Comparison of ENCODE assay signal across 8 mouse cellular contexts in genomic region chr10:5824779-5825178, GRCm38 (mm10). TPM values are rescaled to one million over a fixed set of nuclear protein-coding genes. Genes with fewer than 3 reads are reported as not detected.
DNase-seq lines count a peak whose midpoint lies in the region; ATAC-seq and TF ChIP-seq lines count a peak whose summit lies in the region.

No protein-coding gene starts in this region.

- no peak for TF ChIP-seq POLR2A in bone marrow, adult 2 months (IDR thresholded peaks at IDR 0.05; ENCODE audit: borderline replicate concordance, control insufficient read depth, low read depth, low read length)

- H3K9me3 ChIP-seq in embryonic facial prominence, embryonic 15.5 days (replicated peaks) = no peaks in the 10 kb centered on the region

- peaks cover 5% of the 10 kb centered on the region; the same call in 1 of the 2 replicates for H3K4me1 ChIP-seq in bone marrow, adult 2 months (ENCODE audit: control insufficient read depth, insufficient read depth, low read length)
- peaks cover 13% of the 10 kb centered on the region for H3K4me1 ChIP-seq in embryonic facial prominence, embryonic 15.5 days

- intact Hi-C loops in left cerebral cortex, postnatal 25 days (cut with DNase I) = loop anchor here (1.0 kb wide), 1 partner anchor 19 kb away; the partner anchor contains the start of gene Fbxo5

- peaks cover 1% of the 10 kb centered on the region for H3K36me3 ChIP-seq in embryonic facial prominence, embryonic 15.5 days

- peak overlapping the region; percentile 58 for H3K4me3 ChIP-seq in bone marrow, adult 2 months (replicated peaks; ENCODE audit: control insufficient read depth, low read depth, low read length)
- H3K4me3 ChIP-seq in embryonic facial prominence, embryonic 15.5 days (replicated peaks) = peak overlapping the region; percentile 92

- DNase-seq in layer of hippocampus, adult 18-20 months (ENCODE audit: low spot score in 2 of 2) = peak; percentile 14 to 63
- DNase-seq in layer of hippocampus, postnatal 36 days = no peak
- DNase-seq in heart, postnatal 4 days = peak; percentile 41
- peak; percentile 41 to 85 for DNase-seq in left cerebral cortex, postnatal 25 days (ENCODE audit: low spot score in 2 of 2)
- peak; percentile 57 to 69 for DNase-seq in spleen, postnatal 4 days (ENCODE audit: low spot score in 2 of 2)

- TF ChIP-seq CTCF in bone marrow, adult 2 months (IDR thresholded peaks at IDR 0.05; ENCODE audit: control insufficient read depth, insufficient read depth, low read length) = no peak

- H3K4me2 ChIP-seq in embryonic facial prominence, embryonic 15.5 days (replicated peaks) = peak overlapping the region; percentile 59

- no peak for ATAC-seq in embryonic facial prominence, embryonic 15.5 days (ENCODE audit: insufficient number of reproducible peaks, low FRiP score, low TSS enrichment, low read depth)
- ATAC-seq in megakaryocyte-erythroid progenitor cell, adult 5-6 weeks (replicated peaks; ENCODE audit: low FRiP score, low TSS enrichment, poor library complexity, severe bottlenecking) = peak; percentile 29

- H3K27me3 ChIP-seq in embryonic facial prominence, embryonic 15.5 days = no peaks in the 10 kb centered on the region

- WGBS in bone marrow, adult 2 months = 1% methylated on average over 3 of the region's 3 CpGs
- 0% methylated on average over 3 of the region's 3 CpGs for WGBS in embryonic facial prominence, embryonic 15.5 days

- H3K27ac ChIP-seq in bone marrow, adult 2 months (ENCODE audit: control insufficient read depth, insufficient read depth, low read depth, low read length, poor library complexity) = peak overlapping the region; percentile 84; the same call in 1 of the 2 replicates
- H3K27ac ChIP-seq in embryonic facial prominence, embryonic 15.5 days (replicated peaks) = peak overlapping the region; percentile 94

- H3K9ac ChIP-seq in embryonic facial prominence, embryonic 15.5 days = no peak overlapping the region

RNA-seq across cellular contexts. Expression of gene Mtrf1l, which starts 1.1 kb away (rescaled TPM):
- total RNA-seq in layer of hippocampus, adult 18-20 months (2021) = 10 to 100 TPM; 11.4 to 11.5 TPM
- total RNA-seq in layer of hippocampus, postnatal 36 days (2021) = 10 to 100 TPM in 1 of 2 experiments, 1 to 10 TPM in 1; 9.7 to 14.8 TPM
- 12.1 and 27.6 TPM in 2 replicates for polyA plus RNA-seq in bone marrow, adult 2 months (2011; ENCODE audit: insufficient read depth, insufficient read length, low replicate concordance, missing spikeins)
- 13.8 and 14.1 TPM in 2 replicates for polyA plus RNA-seq in embryonic facial prominence, embryonic 15.5 days (2015; fragmentation: Nextera tagmentation; extraction: Ambion mirVana)
- total RNA-seq in heart, postnatal 4 days (2021) = 10 to 100 TPM in 1 of 2 experiments, 1 to 10 TPM in 1; 7.9 to 10.9 TPM
- total RNA-seq in left cerebral cortex, postnatal 25 days (2021) = 10 to 100 TPM; 11.1 to 11.3 TPM
- 13.1 and 16.3 TPM in 2 replicates for total RNA-seq in megakaryocyte-erythroid progenitor cell, adult 5-6 weeks (2014; fragmentation: Nextera tagmentation)
- 24.3 and 49.2 TPM in 2 replicates for total RNA-seq in megakaryocyte-erythroid progenitor cell, adult 5-6 weeks (2017)

RNA-seq across cellular contexts. Expression of gene Fbxo5, which starts 19.4 kb away (rescaled TPM):
- total RNA-seq in layer of hippocampus, adult 18-20 months (2021) = 1 to 10 TPM in 1 of 2 experiments, under 1 TPM in 1; 0.89 to 1.6 TPM
- 1 to 10 TPM; 1.3 to 1.5 TPM for total RNA-seq in layer of hippocampus, postnatal 36 days (2021)
- 48.1 and 54.1 TPM in 2 replicates for polyA plus RNA-seq in bone marrow, adult 2 months (2011; ENCODE audit: insufficient read depth, insufficient read length, low replicate concordance, missing spikeins)
- 51.4 and 53.4 TPM in 2 replicates for polyA plus RNA-seq in embryonic facial prominence, embryonic 15.5 days (2015; fragmentation: Nextera tagmentation; extraction: Ambion mirVana)
- total RNA-seq in heart, postnatal 4 days (2021) = 10 to 100 TPM; 15.3 to 16.1 TPM
- under 1 TPM; 0.78 to 0.89 TPM for total RNA-seq in left cerebral cortex, postnatal 25 days (2021)
- total RNA-seq in megakaryocyte-erythroid progenitor cell, adult 5-6 weeks (2014; fragmentation: Nextera tagmentation) = 91.9 and 94.5 TPM in 2 replicates
- total RNA-seq in megakaryocyte-erythroid progenitor cell, adult 5-6 weeks (2017) = 39.0 and 49.5 TPM in 2 replicates

Comparison
In these comparisons a context has a peak if more than half of its experiments do, and no peak if none do; other contexts are left out.
1. DNase-seq: peak in layer of hippocampus, adult 18-20 months (2 of 2), heart, postnatal 4 days (single experiment), left cerebral cortex, postnatal 25 days (2 of 2) and spleen, postnatal 4 days (2 of 2); none in layer of hippocampus, postnatal 36 days (0 of 2).
2. RNA of gene Fbxo5, which starts 19.4 kb away (total RNA-seq): 39.0 to 94.5 TPM in megakaryocyte-erythroid progenitor cell, adult 5-6 weeks and 15.3 to 16.1 TPM in heart, postnatal 4 days; 0.89 to 1.6 TPM in layer of hippocampus, adult 18-20 months, 1.3 to 1.5 TPM in layer of hippocampus, postnatal 36 days and 0.78 to 0.89 TPM in left cerebral cortex, postnatal 25 days; every median in the first group is over 4 times any median in the second.